Mouse (Mus musculus) heart, embryonic 16.5 days (tissue): ENCODE data around the gene Dcun1d2. TPM values are rescaled to one million over a fixed set of nuclear protein-coding genes. Genes with fewer than 3 reads are reported as not detected.

Source experiments
- ATAC-seq: fragments of 200-750 bp; cut with Nextera tagmentation; replicated peaks from 2 replicates; pipeline ENCODE4 v1.8.0; 2017; ENCODE audit warnings: moderate number of reproducible peaks; ENCODE audit not compliant: insufficient read depth, low FRiP score; ENCODE audit errors: extremely low read depth
- H3K27ac ChIP-seq: fragments of 300-500 bp; sonication (generic); 2 replicates; pipeline ENCODE4 v1.5.1; 2014; ENCODE audit warnings: mild to moderate bottlenecking, low read length, control low read depth, moderate library complexity
- H3K27me3 ChIP-seq: fragments of 300-500 bp; sonication (generic); 2 replicates; pipeline ENCODE4 v1.6.1; 2014; ENCODE audit warnings: low read length, mixed read lengths; ENCODE audit not compliant: control insufficient read depth, insufficient read depth
- H3K36me3 ChIP-seq: fragments of 300-500 bp; sonication (generic); 2 replicates; pipeline ENCODE4 v1.6.1; 2014; ENCODE audit not compliant: control insufficient read depth, insufficient read depth
- H3K4me1 ChIP-seq: fragments of 300-500 bp; sonication (generic); 2 replicates; pipeline ENCODE4 v1.6.1; 2014; ENCODE audit warnings: low read length, mixed read lengths; ENCODE audit not compliant: control insufficient read depth, insufficient read depth
- H3K4me2 ChIP-seq: fragments of 300-500 bp; sonication (generic); 2 replicates; pipeline ENCODE4 v1.6.1; 2014; ENCODE audit warnings: low read depth, mild to moderate bottlenecking, control low read depth, low read length
- H3K4me3 ChIP-seq: fragments of 300-500 bp; sonication (generic); 2 replicates; pipeline ENCODE4 v1.5.1; 2014; ENCODE audit warnings: mild to moderate bottlenecking, control low read depth, low read length
- H3K9ac ChIP-seq: fragments of 300-500 bp; sonication (generic); 2 replicates; pipeline ENCODE4 v1.6.1; 2014; ENCODE audit warnings: low read length, control low read depth
- H3K9me3 ChIP-seq: fragments of 300-500 bp; sonication (generic); replicated peaks from 2 replicates; pipeline ENCODE4 v1.6.1; 2016; ENCODE audit warnings: low read length; ENCODE audit not compliant: control insufficient read depth
- WGBS: fragments of 180-500 bp; shearing (Covaris S2); extraction: QIAGEN DNeasy Blood & Tissue Kit; methylation state at CpG from one replicate; pipeline ENCODE4 v1.1.7; 2014; 5-methylcytosine and 5-hydroxymethylcytosine counted together
- polyA plus RNA-seq: library from polyadenylated mRNA; unstranded; fragments of >200 nt; fragmentation: Nextera tagmentation; extraction: Ambion mirVana; gene quantifications from 2 replicates; pipeline ENCODE4 v1.2.1, GENCODE M21; 2015

Gene Dcun1d2
- polyA plus RNA-seq, 1 experiment from 2014 or later, result 32.6 TPM

DNA sequence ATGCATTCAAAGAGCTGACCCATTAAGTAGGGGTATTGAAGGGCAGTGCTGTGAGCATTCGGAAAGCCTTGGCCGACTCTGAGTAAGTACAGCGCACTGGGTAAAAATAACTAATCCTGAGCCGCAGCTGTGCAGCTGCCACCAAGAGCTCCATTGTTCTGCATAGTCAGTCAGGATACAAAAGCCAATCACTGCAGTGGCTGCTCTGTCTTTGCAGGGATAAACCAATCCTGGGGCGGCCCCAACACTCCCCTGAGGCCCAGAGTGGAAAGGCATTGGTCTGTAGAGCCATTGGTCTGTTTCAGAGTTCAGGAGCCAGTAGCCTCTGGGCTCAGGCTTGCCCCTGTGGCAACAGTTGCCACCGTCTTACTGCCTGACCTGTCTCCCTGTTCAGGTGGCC lies 61.6 kb downstream of the Dcun1d2 start:
- H3K9ac ChIP-seq, result peak overlapping the region; percentile 6; the same call in 1 of the 2 replicates
- no peaks in the 10 kb centered on the region for H3K9me3 ChIP-seq
- no peaks in the 10 kb centered on the region for H3K27me3 ChIP-seq
- no peak overlapping the region for H3K4me2 ChIP-seq
- H3K36me3 ChIP-seq, result peaks cover 11% of the 10 kb centered on the region; the same call in 1 of the 2 replicates
- peaks cover 43% of the 10 kb centered on the region for H3K4me1 ChIP-seq
- 49% methylated on average over 6 of the region's 6 CpGs for WGBS
- peak; percentile 37 for ATAC-seq
- H3K4me3 ChIP-seq, result no peak overlapping the region
- H3K27ac ChIP-seq, result peak overlapping the region; percentile 67

DNA sequence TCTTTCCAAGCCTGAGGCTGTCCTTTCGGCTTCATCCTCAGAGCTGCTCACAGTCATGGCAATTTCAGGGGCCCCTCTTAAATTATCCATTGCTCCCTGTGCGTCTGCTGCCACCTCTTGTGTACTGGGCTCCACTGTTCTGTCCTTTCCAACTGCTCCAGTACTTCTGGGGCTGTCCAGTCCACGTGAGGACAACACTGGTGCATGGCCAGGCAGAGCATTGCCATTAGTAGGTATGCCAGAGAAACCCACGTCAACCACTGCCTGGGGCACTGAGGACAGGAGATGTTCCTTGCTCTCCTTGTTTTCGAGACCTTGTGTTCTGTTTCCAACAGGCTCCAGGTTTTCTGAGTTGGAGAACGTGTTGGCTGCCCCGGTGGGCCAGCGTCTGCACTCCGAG lies 63.5 kb downstream of the Dcun1d2 start:
- peaks cover 13% of the 10 kb centered on the region; the same call in 1 of the 2 replicates for H3K36me3 ChIP-seq
- no peak for ATAC-seq
- no peaks in the 10 kb centered on the region for H3K9me3 ChIP-seq
- H3K4me2 ChIP-seq, result no peak overlapping the region
- H3K27ac ChIP-seq, result no peak overlapping the region
- no peaks in the 10 kb centered on the region for H3K27me3 ChIP-seq
- no peak overlapping the region for H3K4me3 ChIP-seq
- H3K9ac ChIP-seq, result no peak overlapping the region
- H3K4me1 ChIP-seq, result peaks cover 30% of the 10 kb centered on the region
- WGBS, result 83% methylated on average over 9 of the region's 9 CpGs

DNA sequence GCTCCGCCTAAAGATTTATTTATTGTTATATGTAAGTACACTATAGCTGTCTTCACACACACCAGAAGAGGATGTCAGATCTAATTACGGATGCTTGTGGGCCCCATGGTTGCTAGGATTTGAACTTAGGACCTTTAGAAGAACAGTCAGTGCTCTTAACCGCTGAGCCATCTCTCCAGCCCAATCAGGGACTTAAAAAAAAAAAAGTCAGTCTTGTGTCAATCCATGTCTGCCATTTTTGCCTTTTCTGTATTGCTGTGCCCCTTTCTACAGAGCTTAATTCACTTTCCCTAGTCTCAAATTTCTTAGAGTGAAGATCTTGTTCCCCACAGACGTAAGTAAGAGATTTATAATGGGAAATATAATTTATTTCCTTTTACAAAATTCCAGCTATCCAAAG lies 69.5 kb downstream of the Dcun1d2 start:
- peaks cover 6% of the 10 kb centered on the region; the same call in 1 of the 2 replicates for H3K36me3 ChIP-seq
- no peaks in the 10 kb centered on the region for H3K9me3 ChIP-seq
- H3K27me3 ChIP-seq, result no peaks in the 10 kb centered on the region
- no peak overlapping the region for H3K9ac ChIP-seq
- no peak overlapping the region for H3K4me2 ChIP-seq
- no peak overlapping the region for H3K4me3 ChIP-seq
- WGBS, result 88% methylated on average over 4 of the region's 4 CpGs
- peaks cover 10% of the 10 kb centered on the region for H3K4me1 ChIP-seq
- H3K27ac ChIP-seq, result no peak overlapping the region
- no peak for ATAC-seq

DNA sequence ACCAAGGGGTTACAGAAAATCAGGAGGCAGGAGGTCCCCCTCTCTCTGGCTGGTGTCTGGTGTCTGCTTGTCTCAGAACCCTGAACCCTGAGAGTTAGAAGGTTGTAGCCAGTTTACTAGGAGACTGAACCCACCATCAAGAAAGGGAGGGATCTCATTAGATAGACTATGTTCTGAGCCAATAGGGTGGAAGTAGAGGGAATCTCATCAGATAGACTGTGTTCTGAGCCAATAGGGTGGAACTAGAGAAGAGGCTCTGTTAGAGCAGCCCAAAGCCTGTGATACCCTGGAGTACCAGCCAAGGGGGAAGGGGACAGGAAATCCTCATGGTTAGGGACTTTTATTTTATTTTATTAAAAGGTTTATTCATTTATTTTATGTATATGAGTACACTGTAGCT lies 69.9 kb downstream of the Dcun1d2 start:
- ATAC-seq, result no peak
- Histone ChIP-seq H3K36me3 (0 out of 2 replicates have a peak, but pooled peaks cover 3% of the 10 kb centered on the region), H3K9ac (no peak overlapping the region), H3K27ac (no peak overlapping the region), H3K4me1 (peaks cover 15% of the 10 kb centered on the region), H3K9me3 (no peaks in the 10 kb centered on the region), H3K4me2 (no peak overlapping the region), H3K4me3 (no peak overlapping the region), H3K27me3 (no peaks in the 10 kb centered on the region)

DNA sequence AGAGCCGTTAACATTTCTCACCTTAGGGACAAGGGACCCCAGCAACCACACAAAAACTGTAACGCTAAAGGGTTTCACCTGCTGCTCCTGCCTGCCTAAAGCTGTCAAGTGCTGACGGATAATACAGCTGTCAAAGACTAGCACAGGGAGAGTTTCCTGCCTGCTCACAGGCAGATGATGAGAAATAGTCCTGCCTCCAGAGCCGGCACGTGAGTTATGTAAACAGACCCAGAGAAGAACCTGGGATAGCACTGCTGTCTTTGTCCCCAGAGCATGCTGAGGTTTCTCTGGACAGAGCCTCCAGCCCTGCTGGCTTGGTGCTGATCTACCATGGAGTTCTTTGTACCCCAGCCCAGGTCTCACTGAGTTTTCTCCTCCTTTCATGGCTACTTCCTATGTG lies 70.8 kb downstream of the Dcun1d2 start:
- no peak for ATAC-seq
- Histone ChIP-seq H3K9ac (no peak overlapping the region), H3K36me3 (0 out of 2 replicates have a peak, but pooled peaks cover 3% of the 10 kb centered on the region), H3K27ac (0 out of 2 replicates have a peak overlapping the region, but pooled peaks have one; percentile 29), H3K9me3 (no peaks in the 10 kb centered on the region), H3K4me3 (no peak overlapping the region), H3K4me2 (no peak overlapping the region), H3K4me1 (peaks cover 19% of the 10 kb centered on the region), H3K27me3 (no peaks in the 10 kb centered on the region)
- 22% methylated on average over 5 of the region's 5 CpGs for WGBS

DNA sequence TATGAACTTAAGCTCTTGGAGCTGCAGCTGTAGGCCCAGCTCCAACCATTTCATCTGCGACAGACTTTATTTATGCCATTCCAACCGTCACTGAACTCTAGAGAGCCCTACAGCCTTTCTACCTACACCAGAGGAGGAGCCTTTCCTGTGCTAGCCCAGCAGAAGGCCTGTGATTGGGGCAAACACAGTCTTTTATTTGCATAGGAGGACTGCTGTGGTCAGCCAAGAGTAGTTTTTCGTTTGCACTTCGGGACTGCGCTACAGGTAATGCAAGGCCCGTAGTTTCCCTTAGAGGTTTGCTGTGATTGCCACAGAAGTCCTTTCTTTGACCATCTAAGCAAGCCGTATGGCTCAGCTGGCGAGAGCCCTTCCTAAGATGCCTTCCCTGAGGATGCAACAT lies 71.5 kb downstream of the Dcun1d2 start:
- Histone ChIP-seq H3K27ac (no peak overlapping the region; the same call in none of the 2 replicates), H3K4me2 (no peak overlapping the region), H3K9me3 (no peaks in the 10 kb centered on the region), H3K27me3 (no peaks in the 10 kb centered on the region), H3K9ac (no peak overlapping the region; the same call in 1 of the 2 replicates), H3K4me1 (peaks cover 19% of the 10 kb centered on the region), H3K4me3 (no peak overlapping the region), H3K36me3 (0 out of 2 replicates have a peak, but pooled peaks cover 3% of the 10 kb centered on the region)
- ATAC-seq, result no peak
- WGBS, result 66% methylated on average over 8 of the region's 8 CpGs

DNA sequence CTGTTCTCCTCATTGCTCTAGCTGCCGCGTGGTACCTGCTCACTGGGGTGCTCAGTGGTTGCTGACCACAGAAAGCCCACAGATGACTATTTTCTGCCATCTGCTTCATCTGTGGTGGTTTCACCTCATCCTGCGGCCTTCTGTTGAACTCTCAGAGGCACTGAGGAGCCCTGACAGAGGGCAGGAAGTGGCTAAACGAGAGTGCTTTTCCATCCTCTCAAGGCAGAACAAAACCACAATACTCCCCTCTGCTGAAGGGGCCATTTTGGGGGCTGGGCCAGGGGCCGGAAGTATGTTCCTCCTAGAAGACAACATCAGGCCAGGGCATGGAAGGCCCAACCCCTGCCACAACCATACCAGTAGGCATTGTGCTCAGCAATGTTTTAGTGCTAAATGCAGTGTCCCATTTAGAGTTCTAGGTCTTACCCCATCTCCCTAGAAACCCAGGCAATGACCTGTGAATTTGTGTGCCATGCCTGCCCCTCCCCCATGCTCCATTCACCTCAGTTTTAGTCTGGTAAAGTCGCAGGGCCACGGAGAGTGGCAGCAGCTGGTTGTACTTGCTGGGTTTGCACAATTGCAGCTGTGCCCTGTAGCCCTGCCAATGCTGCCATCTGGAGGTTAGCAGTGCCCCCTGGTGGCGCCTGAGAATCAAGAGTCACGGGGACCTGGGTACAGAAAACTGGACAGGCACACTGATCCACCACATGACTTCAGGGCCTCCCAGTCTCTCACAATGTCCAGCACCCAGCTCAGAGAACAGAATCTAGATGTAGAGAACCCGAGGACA lies 74.3 kb downstream of the Dcun1d2 start:
- peaks cover 39% of the 10 kb centered on the region for H3K4me1 ChIP-seq
- peak overlapping the region; percentile 49 for H3K27ac ChIP-seq

DNA sequence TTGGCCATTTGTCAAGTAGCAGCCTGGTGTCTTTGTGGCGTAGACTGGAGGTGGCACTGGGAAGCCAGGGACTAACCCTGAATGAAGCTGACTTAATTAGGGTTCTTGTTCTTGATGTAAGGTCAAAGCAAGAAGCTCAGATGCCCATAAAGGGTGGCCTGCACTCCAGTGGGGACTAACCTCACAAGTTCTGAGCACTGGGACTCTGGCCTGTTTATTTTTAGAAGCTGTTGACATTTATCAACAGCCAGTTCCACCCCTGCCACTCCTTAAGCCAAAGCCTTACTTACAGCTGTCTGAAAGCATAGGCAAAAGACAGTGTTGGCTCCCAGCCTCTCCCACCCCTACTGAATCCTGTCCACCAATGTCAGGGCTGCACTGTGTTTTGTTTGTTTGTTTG lies 78.2 kb downstream of the Dcun1d2 start:
- H3K4me3 ChIP-seq, result no peak overlapping the region
- H3K9ac ChIP-seq, result peak overlapping the region; percentile 18
- peak; percentile 77 for ATAC-seq
- H3K27me3 ChIP-seq, result no peaks in the 10 kb centered on the region
- H3K9me3 ChIP-seq, result no peaks in the 10 kb centered on the region
- H3K4me2 ChIP-seq, result peak overlapping the region; percentile 33
- 35% methylated on average over 1 of the region's 1 CpGs for WGBS
- H3K27ac ChIP-seq, result peak overlapping the region; percentile 91
- H3K36me3 ChIP-seq, result no peaks in the 10 kb centered on the region
- H3K4me1 ChIP-seq, result peaks cover 33% of the 10 kb centered on the region

More for the DNA sequence above, 74.3 kb downstream of the Dcun1d2 start:
- H3K27me3 ChIP-seq, result no peaks in the 10 kb centered on the region
- no peak overlapping the region for H3K4me3 ChIP-seq
- peak overlapping the region; percentile 47 for H3K9ac ChIP-seq
- H3K9me3 ChIP-seq, result no peaks in the 10 kb centered on the region
- WGBS, result 18% methylated on average over 10 of the region's 10 CpGs
- ATAC-seq, result peak; percentile 57
- no peaks in the 10 kb centered on the region for H3K36me3 ChIP-seq
- H3K4me2 ChIP-seq, result peak overlapping the region; percentile 44; the same call in 1 of the 2 replicates

DNA sequence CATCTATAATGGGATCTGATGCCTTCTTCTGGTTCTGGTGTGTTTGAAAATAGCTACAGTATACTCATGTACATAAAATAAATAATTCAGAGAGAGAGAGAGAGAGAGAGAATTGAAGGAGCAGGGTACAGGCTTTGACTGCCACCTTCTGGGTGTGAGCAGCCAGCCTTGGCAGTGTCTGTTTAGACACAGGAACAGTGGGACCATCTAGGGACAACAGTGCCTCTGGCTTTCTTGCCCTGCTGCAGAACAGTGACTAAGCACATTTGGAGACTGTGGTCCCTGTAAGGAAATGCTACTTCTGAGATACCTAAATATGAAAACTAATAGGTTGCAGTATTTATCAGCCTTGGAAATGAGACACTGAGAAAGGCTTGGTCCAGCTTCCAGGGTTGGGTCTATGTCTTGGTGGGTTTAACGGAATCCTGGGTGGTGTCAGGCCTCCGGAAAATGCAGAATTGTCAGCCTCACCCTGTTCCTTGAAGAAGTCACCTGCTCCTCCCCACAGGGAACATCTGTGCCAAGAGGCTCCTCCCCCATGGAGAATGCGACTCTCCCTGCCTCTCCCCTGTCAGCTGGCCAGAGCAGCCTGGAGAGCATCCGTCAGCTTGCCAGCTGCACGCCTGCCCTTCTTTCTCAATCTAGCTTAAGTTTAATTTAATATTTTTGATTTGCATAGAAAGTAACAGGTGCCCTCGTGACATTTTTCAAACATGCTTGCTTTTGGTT lies 79.1 kb downstream of the Dcun1d2 start:
- Histone ChIP-seq H3K4me2 (peak overlapping the region; percentile 33; the same call in 1 of the 2 replicates), H3K4me1 (peaks cover 35% of the 10 kb centered on the region), H3K9me3 (no peaks in the 10 kb centered on the region), H3K27me3 (no peaks in the 10 kb centered on the region), H3K4me3 (no peak overlapping the region), H3K9ac (no peak overlapping the region; the same call in 1 of the 2 replicates), H3K27ac (peak overlapping the region; percentile 91), H3K36me3 (no peaks in the 10 kb centered on the region)
- peak; percentile 63 for ATAC-seq
- 24% methylated on average over 6 of the region's 6 CpGs for WGBS
